Mouse (Mus musculus) 416B (cell line): Measurements from ENCODE around the gene Frmd8.
A peak's percentile ranks its signal among the peaks of the same experiment; 100 is the strongest.

ENCODE experiments used
- DNase-seq: peaks from one replicate; pipeline ENCODE4 v3.0.0; 2011; ENCODE audit warnings: low read depth

Gene Frmd8

GRCm38 (mm10) chr19:5849843-5850527 is 25.1 kb downstream of the Frmd8 start:
- DNase-seq = peak; percentile 93

GRCm38 (mm10) chr19:5848826-5849672 is 26.0 kb downstream of the Frmd8 start:
- DNase-seq = peak; percentile 84

DNA sequence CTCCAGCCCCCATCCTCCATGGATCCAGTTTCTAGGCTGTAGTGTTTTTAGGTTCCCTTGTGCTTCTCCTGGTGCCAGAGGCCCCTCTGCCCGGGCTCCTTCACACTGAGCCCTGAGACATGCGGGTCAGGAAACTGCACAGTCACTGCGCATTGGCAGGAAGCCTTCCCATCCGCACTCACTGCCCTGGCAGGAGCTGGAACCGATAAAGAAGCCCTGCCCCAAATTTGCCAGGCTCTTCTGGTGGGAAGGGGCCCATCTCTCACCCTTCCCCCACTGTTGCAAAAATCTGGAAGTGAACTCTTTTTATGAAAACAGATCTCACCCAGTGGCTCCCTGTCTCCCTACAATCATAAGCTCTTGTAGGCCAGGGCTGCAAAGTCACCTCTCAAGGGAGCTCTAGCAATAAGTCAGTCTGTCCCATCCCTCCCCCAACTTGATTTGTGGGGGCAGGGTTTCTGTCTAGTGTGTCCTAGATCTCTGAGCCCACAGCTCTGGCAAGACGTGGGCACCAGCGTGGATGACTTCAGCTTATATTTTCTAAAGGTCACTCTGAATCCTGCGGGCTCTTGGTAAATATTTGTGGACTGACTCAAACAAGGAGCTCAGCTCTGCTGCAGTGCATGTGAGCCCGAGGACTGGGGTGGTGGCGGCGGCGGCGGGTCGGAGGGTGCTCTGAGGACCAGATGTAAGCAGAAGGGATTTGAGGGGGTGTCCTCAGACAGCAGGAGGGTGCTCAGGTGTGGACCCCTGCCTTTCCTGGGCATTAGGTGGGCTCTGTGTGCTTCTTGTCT is 26.8 kb downstream of the Frmd8 start:
- peak; percentile 88 for DNase-seq

- DNase-seq = peak; percentile 64
Observed at GRCm38 (mm10) chr19:5847306-5847796, 27.7 kb downstream of the Frmd8 start.

DNA sequence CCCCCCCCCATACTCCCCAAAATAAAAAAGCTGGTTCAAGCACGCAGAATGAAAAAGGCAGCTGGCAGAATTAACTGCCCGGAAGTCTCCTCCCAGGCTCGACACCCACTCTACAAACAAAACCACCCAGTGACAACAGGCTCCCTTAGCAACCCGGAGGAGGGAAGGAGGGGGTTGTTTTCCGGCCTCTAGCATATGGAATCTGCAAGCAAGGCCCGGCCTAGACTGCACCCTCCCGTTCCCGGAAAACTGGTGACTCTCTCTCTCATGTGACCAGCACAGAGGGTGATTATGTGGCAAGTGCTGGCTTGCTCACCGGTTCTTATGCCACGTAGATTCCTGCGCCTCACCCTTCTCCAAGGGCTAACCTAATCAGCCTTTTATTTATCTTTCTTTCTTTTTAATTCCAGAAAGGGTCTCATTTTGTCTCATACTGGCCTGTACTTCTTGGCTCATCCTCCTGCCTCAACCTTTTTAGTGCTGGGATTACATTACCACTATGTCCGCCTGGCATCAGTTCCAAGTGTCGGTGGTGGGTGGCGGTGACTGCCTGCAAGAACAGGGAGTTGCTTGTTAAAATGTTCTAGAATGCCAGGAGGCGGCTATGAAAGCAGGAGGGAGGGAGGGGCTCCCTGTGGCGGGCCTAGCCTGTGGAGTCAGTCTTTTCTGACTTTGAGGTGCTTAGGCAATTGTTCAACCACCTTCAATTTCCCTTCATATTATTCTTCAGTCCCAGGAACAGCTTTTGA is 28.3 kb downstream of the Frmd8 start:
- peak; percentile 99 for DNase-seq

GRCm38 (mm10) chr19:5846154-5846553 is 28.9 kb downstream of the Frmd8 start:
- DNase-seq = no peak

GRCm38 (mm10) chr19:5845319-5846135 is 29.5 kb downstream of the Frmd8 start:
- peak; percentile 99 for DNase-seq

- no peak for DNase-seq
Observed at GRCm38 (mm10) chr19:5844831-5845318, 30.2 kb downstream of the Frmd8 start.

GRCm38 (mm10) chr19:5843781-5844691 is 31.0 kb downstream of the Frmd8 start:
- peak; percentile 73 for DNase-seq

DNA sequence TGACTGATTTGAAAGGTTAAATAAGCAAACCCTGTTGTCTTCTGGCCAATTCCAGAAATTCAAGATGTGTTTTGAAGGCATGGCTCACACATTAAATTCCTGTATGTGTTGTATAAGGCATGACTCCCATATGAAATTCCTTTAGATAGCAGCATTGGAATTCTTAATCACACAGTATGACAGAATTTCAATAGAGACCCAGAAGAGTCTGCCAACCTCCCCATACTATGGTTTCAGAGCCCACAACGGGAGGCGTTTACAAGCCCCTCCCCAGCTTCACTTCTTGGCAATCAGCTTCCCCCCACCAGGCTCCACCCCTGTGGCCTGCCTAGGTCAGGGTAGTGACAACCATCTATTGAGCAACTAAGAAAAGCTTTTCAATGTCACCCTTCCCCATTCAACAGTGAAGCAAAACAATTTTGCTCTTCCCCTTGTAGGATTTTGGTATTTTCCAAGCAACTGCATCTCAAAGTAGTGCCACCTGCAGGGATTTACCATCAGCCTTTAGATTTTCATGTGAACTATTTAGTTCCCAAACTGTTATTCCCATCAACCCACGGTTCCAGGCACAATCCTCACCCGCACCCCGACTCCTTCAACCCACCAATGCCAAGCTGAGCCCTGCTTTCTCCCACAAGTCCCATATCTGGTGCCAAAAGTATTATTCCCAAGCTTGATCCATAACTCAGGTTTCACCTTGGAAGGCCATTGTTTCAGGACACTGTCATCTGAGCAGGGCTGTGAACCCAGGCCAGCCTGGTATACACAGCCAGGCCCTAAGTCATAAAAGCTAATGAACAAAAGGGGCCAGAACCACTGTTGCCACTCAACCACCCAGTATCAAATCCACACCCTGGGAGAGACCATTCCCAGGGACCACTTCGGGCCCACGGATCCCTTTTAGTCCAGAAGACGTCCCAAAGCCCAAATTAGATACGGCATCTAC is 32.0 kb downstream of the Frmd8 start:
- peak; percentile 81 for DNase-seq

DNA sequence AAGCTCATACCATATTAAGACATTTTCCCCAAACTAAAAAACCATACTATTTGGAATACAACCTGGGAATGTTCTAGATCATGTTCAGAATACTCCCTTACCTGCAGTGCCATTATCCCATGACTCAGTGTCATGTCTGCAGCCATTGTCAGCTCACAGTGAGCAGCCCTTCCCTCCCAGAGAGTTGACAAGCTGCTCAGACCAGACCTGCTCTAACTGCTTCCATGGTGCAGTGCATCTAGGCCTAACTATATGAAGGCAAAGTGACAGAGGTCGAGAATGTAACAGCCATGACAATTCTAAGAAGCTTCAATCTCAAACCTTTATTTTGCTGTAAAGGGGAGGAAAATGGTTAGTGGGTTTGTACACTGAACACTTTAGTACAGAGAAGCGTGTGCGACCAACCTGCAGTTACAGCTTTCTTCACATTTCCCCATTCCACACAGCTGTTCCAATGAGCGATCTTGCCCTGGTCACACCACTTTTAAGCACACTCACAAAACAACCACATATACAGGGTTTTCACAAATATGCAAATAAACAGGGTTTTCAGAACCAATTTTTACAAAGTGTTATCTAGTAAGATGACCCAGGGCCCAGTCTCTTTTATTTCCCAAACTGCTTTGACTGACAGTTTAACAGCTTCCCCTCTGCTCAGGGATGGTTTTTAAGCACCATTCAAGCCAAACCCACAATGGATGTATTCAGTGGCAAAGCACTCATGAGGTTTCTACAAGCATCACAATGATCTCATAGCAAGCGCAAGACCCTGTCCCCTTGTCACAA is 32.9 kb downstream of the Frmd8 start:
- peak; percentile 63 for DNase-seq

GRCm38 (mm10) chr19:5841389-5841946 is 33.6 kb downstream of the Frmd8 start:
- peak; percentile 82 for DNase-seq

GRCm38 (mm10) chr19:5840890-5841388 is 34.1 kb downstream of the Frmd8 start:
- DNase-seq = no peak

DNA sequence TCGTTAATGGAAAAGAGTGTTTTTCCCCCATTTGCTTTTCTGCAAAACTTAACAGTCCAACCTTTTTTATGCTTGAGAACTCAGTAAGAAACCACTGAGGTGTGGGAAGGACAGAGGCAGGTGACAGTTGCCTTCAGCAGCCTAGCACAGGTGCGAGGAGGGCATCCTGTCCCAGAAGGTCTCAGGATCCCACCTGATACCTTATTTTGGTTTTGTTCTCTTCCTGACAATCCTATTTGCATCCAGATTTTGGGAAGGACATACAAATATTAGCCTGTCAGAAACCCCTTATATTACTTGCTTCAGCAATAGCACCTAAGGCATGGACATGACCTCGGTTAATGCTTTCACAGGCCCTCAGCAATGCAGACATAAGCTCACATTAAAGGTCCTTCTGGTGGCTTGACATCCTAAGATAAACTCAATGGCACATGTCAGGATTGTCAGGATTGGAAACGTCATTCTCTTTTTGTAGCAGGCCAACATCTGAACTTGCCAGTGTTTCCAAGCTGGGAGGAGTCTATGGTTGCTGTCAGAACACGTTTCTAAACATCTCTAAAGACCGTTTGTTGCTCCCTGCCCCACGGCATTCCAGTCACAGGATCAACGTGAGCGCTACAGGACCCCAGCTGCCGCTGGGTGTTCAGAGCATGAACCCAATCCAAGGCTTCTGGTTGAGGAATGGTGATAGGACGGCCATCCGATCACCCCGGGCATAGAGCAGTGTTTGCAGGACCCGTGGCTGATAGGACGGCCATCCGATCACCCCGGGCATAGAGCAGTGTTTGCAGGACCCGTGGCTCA is 34.8 kb downstream of the Frmd8 start:
- no peak for DNase-seq

DNA sequence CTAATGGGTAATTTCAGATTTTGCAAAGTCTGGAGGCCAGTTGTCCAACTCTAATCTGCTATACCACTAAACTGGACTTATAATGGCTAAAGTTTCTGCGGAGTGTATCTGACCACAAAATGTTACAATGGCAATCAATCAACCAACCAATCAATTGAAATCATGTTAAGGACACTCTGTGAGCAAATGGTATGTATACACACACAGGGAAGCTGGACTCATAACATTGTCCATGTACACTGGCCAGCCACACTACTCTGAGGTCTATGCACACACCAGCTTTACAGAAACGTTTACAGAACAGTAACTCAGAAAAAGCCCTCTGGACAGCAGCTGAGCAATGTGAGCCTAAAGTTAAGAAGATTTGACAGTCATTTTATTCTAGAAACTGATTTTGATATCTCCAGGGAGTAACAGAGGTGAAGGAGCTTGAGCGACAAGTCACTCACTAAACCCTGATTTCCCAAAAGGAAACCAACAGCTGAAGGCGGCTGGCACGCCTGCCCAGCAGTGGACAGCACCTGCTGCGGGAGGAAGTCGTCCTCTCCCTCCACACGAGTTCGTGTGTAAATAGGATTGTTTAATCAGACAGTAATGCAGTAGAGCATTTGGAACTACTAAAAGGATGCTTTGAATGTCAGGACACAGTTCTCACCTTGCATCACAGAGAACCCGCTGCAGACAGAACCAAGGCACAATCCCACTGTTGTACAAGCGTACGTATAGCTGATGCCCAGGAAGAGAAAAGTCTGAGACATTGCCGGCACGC is 35.6 kb downstream of the Frmd8 start:
- no peak for DNase-seq

DNA sequence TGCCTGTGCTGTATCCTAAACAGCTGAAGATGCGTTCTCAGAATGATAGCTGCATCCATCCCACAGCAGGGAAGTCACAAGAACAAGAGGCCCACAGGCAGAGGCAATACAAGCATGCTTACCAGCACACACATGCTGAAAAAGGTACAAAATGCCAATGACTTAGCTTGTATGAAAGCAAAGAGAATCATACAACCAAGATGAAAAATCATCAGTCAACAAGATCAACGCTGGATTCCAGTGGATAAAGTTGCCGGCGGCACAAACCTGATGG is 36.2 kb downstream of the Frmd8 start:
- no peak for DNase-seq
